Mouse (Mus musculus): ENCODE measurements around the gene Gm8020. TPM values are rescaled to one million over a fixed set of nuclear protein-coding genes. Genes with fewer than 3 reads are reported as not detected.

Gene Gm8020
- not detected for polyA plus RNA-seq (2014; fragmentation: Illumina TruSeq; extraction: RNeasy Lipid Tissue Mini Kit (QIAGEN cat#74804); ENCODE audit: low read depth, low replicate concordance)

GRCm38 (mm10) chr14:42502249-42502648, at the start of gene Gm8020:
Gm8020 (minus strand) TSS chr14:42502349.

GRCm38 (mm10) chr14:42524182-42524581, 22.0 kb upstream of the Gm8020 start, which contains the start of gene Gm8024:
Gm8024 (minus strand) TSS chr14:42524282.

GRCm38 (mm10) chr14:42463581-42463980, 38.6 kb downstream of the Gm8020 start, which contains the start of gene Gm8011:
Gm8011 (plus strand) TSS chr14:42463881.

Other genes starting within 250 kb of the Gm8020 start
- gene Gm17026, start 242.3 kb downstream of the Gm8020 start, polyA plus RNA-seq (2014; fragmentation: Illumina TruSeq; extraction: RNeasy Lipid Tissue Mini Kit (QIAGEN cat#74804); ENCODE audit: low read depth, low replicate concordance): not detected
- not detected for gene Gm9611, start 205.0 kb downstream of the Gm8020 start, polyA plus RNA-seq (2014; fragmentation: Illumina TruSeq; extraction: RNeasy Lipid Tissue Mini Kit (QIAGEN cat#74804); ENCODE audit: low read depth, low replicate concordance)
- gene Gm7995, start 192.1 kb downstream of the Gm8020 start, polyA plus RNA-seq (2014; fragmentation: Illumina TruSeq; extraction: RNeasy Lipid Tissue Mini Kit (QIAGEN cat#74804); ENCODE audit: low read depth, low replicate concordance): not detected
- gene Gm8005, start 62.7 kb downstream of the Gm8020 start, polyA plus RNA-seq (2014; fragmentation: Illumina TruSeq; extraction: RNeasy Lipid Tissue Mini Kit (QIAGEN cat#74804); ENCODE audit: low read depth, low replicate concordance): not detected
- gene Gm8011, start 38.5 kb downstream of the Gm8020 start, polyA plus RNA-seq (2014; fragmentation: Illumina TruSeq; extraction: RNeasy Lipid Tissue Mini Kit (QIAGEN cat#74804); ENCODE audit: low read depth, low replicate concordance): not detected
- gene Gm8024, start 21.9 kb upstream of the Gm8020 start, polyA plus RNA-seq (2014; fragmentation: Illumina TruSeq; extraction: RNeasy Lipid Tissue Mini Kit (QIAGEN cat#74804); ENCODE audit: low read depth, low replicate concordance): not detected
- not detected for gene Gm17124, start 97.5 kb upstream of the Gm8020 start, polyA plus RNA-seq (2014; fragmentation: Illumina TruSeq; extraction: RNeasy Lipid Tissue Mini Kit (QIAGEN cat#74804); ENCODE audit: low read depth, low replicate concordance)
- not detected for gene Gm3633, start 139.6 kb upstream of the Gm8020 start, polyA plus RNA-seq (2014; fragmentation: Illumina TruSeq; extraction: RNeasy Lipid Tissue Mini Kit (QIAGEN cat#74804); ENCODE audit: low read depth, low replicate concordance)
- gene Gm10378, start 153.6 kb upstream of the Gm8020 start, polyA plus RNA-seq (2014; fragmentation: Illumina TruSeq; extraction: RNeasy Lipid Tissue Mini Kit (QIAGEN cat#74804); ENCODE audit: low read depth, low replicate concordance): not detected

Data from adrenal gland, adult 10 weeks (tissue).